Mouse (Mus musculus) activated CD4-positive, CD25-positive, alpha-beta regulatory T cell, adult 4 months (primary cell): Measurements from ENCODE around the gene Mrm1. TPM values are rescaled to one million over a fixed set of nuclear protein-coding genes. Genes with fewer than 3 reads are reported as not detected.

Source experiments
- ATAC-seq: one replicate; pipeline ENCODE4 v1.8.0; 2017
- polyA plus RNA-seq, 2 experiments: library from polyadenylated mRNA; unstranded; fragments of 100-300 nt; shearing (Covaris generic); gene quantifications; one replicate each; pipeline ENCODE4 v1.2.1; 2017

Mrm1 gene
- polyA plus RNA-seq: 1 to 10 TPM; 7.5 to 7.6 TPM

DNA sequence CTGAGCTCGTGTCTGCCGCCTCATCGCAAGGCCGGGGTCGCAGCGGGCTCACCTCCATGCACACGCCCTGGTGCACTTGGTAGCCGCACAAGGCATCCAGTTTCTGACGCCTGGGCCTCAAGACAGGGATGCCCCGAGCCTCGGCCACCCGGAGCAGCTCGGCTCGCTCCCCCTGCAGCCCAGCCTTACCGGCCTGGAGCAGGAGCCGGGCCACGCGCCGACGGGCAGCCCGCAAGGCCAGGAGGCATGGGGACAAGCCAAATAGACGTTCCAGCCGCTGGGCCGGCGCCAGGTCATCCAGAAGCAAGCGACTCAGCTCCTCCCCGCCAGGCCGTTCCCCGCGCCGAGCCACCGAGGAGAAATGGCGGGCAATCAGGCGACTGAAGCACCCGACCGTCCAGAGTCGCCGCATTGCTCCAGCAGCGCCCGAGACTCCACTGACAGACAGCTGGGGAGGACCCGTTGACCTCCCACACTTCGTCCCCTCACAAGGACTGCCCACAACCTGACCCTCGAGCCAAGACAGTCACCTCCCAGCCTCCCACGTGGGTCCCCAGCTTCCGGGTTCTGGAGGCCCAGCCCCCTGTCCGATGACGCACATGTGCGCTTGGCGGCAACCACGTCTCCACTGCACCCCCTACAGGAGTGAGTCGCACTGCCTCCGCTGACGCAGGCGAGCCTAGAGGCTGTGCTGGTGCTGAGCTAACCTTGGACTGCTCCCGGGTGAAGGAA lies at the start of gene Mrm1:
Mrm1 (minus strand) TSS at position 555 of the 732 bp plus-strand sequence.
- peak; percentile 86 for ATAC-seq

GRCm38 (mm10) chr11:84868786-84869259 lies 49.5 kb upstream of the Mrm1 start:
- no peak for ATAC-seq

DNA sequence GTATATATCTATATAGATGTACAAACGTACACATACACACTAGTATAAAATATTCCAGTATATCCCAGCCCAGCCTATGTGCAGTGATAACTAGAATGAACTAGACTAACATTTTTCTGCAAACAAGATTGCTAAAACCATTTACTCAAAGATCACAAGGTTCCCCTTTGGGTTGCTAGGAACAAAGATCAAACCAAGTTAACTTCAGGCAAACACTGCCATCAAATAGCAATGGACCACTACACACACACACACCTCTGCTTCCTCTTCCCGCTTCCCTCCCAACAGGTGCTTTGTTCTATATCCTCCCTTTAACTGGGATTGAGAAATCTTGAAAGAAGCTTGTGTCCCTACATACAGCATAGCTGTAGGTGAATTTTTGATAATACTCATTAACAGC lies 48.3 kb upstream of the Mrm1 start:
- ATAC-seq: no peak

DNA sequence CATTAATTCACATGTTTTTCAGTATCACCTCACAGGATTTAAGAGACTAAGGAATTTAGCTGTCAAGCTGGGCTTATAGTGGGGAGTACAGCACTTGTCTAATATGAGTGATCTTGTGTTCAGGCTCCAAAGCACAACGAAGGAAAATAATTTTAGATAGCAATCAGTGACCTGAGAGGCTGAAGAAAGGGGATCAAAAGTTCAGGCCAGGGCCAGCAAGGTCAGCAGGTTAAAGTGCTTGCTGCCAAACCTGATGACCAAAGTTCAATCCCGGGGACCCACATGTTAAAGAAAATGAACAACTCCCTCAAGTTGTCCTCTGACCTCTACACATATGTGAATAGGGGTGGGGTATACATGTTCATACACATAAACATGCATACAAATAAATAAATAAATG lies 46.0 kb upstream of the Mrm1 start:
- no peak for ATAC-seq

- ATAC-seq: no peak
Measured at GRCm38 (mm10) chr11:84855285-84855684, 36.0 kb upstream of the Mrm1 start.

GRCm38 (mm10) chr11:84847475-84848090 lies 28.3 kb upstream of the Mrm1 start:
- ATAC-seq: no peak

- ATAC-seq: no peak
Measured at GRCm38 (mm10) chr11:84846741-84847474, 27.6 kb upstream of the Mrm1 start.

DNA sequence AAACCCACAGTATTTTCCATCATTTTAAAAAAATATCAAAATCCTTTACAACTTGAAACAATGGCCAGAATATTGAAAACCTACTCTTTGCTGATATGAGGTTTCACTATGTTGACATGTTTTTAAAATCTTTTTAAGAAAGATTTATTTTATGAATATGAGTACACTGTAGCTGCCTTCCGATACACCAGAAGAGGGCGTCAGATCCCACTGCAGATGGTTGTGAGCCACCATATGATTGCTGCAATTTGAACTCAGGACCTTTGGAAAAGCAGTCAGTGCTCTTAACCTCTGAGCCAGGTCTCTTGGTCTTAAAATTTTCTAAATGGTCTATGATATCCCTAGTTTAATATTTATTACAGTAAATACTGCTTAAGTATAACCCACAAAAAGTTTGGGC lies 20.0 kb upstream of the Mrm1 start:
- no peak for ATAC-seq

DNA sequence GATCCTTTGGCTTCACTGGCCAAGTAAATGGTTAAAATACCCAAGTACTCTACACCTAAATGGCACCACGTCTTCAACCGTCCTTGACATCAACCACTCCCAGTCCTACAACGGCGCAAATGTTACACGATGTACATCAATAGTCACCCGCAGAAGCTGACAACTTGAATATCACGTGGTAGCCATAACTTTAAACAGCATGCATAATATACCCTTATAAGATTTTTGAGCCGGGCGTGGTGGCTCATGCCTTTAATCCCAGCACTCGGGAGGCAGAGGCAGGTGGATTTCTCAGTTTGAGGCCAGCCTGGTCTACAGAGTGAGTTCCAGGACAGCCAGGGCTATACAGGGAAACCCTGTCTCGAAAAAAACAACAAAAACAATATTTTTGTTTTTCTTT lies 10.2 kb upstream of the Mrm1 start:
- ATAC-seq: peak; percentile 6

DNA sequence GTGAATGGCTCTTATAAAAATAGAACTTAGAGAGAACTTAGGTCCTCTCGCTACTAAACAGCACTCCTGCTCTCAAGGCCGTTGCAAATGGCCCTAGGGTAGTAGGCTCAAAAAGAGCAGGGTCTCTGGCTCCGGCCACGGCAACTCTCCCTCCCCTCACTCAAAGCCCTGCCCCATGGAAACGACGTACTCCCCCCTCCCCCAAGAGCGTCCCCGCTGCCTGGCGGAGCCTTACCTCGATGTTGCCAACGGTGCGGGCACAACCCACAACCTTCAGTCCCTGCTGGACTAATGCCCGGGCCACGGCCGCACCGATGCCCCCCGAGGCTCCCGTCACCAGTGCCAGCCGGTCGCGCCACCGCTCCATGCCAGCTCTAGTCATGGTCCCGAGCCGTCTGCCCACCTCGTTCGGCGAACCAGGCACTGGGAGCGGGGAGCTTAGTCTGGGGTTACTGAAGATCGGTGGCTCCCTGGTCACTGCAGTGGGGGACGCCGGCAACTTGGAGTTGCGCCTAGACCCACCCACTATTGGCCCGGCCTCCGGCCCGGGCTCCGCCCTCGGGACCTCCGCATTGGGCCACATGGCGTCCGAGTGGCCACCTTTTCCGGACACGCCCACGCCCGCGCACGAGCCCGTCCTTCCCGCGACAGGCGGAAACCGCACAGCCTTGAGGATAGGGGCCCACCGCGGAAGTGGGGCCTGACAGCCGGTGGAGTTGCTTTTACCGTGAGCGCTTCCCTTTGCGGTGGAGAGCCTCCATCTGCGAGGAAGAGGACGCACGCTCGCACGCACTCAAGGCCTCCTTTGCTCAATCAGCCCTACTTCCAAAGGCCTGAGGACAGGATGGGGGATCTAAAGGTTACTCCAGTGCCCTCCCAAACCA lies 9.4 kb upstream of the Mrm1 start, which contains the start of gene Dhrs11:
Dhrs11 (minus strand) TSS at position 479 of the 884 bp plus-strand sequence.
- ATAC-seq: peak; percentile 85

DNA sequence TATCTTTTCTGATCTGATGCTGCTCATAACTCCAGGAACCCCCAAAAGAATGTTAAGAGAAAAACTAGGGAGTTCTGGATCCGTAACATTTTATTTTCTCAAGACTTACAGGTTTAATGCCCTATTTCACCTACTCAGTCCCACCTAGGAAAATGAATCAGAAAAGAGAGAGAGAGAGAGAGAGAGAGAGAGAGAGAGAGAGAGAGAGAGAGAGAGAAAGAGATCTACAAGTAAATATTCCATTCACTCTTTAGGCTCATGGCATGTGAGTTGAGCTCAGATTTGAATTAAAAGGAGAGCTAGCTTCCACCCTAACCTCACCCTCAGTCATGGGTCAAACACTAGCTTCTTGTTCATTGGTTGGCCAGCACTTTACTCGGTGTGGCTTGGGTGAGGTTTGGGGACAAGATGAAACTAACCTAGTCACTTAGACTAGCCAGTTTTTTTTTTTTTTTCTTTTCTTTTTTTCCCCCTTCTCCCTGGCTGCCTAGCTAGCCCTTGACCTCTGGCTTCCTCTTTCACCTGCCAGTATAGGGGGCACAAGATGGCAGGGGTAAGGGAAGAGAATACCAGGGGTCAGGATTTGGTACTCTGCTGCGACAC lies 8.7 kb upstream of the Mrm1 start:
- ATAC-seq: no peak

GRCm38 (mm10) chr11:84827492-84827891 lies 8.2 kb upstream of the Mrm1 start:
- ATAC-seq: no peak

DNA sequence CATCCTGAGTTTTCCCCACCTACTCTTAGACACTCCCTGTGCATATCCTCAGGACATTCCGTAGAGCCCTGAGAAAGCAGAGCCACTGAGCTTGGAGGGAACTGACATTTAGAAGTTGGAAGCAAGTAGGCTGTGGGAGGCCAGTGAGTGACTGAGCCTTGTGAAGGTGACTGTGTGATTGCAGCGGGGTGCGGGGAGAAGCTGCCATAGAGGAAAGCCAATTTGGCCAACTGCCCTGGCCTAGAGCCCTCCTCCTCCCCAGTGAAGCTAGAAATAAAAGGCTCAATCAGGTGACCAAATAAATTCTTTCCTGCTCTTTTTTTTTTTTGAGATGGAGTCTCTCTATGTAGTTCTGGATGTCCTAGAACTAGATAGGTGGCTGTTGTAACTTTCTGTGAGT lies 6.9 kb upstream of the Mrm1 start:
- ATAC-seq: no peak

- ATAC-seq: no peak
Measured at GRCm38 (mm10) chr11:84825261-84825807, 6.0 kb upstream of the Mrm1 start.

DNA sequence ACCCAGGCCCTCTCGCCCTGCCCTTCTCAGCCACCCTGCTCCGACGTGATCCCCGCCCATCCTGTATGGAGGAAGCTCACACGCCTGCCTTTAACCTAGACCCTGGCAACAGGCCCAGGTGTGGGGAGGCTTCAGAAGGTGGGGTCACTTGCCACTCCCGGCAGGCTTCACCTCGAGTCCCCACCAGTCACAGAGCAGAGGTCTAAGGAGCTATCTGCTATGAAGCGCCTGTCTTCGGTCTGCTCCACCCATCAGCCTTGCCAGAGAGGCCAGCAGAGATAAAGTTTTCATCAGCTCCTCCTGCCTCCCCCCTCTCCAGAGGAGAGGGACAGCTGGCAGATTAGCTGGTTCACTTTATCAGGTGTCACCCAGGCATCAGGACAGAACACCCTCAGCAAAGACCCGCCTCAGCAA lies 4.2 kb upstream of the Mrm1 start:
- ATAC-seq: no peak

DNA sequence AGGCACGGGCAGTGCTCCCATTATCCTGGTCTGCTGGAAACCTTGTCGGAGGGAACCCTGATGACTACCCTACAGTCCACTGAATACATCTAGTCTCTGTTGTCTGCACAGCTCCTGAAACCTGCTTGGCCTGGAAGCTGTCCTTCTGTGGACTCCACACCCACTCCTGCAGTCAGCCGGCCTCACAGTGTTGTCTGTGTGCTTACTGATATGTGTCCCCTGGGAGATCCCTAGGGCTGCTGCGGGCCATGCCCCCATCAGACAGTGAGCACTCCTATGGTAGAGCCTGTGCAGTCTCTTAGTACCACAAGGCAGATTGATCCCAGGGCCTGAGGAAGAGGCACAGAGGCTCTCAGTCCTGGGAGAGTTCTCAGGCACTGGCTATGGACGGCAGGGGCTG lies 3.2 kb upstream of the Mrm1 start:
- ATAC-seq: no peak

- ATAC-seq: no peak
Measured at GRCm38 (mm10) chr11:84821131-84821770, 1.9 kb upstream of the Mrm1 start.

GRCm38 (mm10) chr11:84818085-84818960 lies 992 bp downstream of the Mrm1 start:
- peak; percentile 80 for ATAC-seq

DNA sequence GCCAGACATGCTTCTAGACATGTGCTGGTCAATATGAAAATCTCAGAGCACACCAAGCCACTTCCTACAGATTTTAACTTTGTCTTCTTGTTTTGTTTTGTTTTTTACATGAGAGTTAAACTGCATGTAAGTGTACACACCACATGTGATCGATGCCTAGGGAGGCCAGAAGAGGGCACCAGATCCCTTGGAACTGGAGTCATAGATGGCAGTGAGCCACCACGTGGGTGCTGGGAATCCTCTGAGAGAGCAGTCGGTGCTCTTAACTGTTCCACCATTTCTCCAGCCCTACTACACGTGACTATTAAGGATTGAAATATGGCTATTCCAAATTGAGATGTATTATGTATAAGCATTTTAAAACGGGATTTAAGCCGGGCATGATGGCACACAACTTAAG lies 2.0 kb downstream of the Mrm1 start:
- ATAC-seq: no peak
